Mouse (Mus musculus): ENCODE measurements around the gene Gm10073. TPM values are rescaled to one million over a fixed set of nuclear protein-coding genes. Genes with fewer than 3 reads are reported as not detected.
"Not testable (repeated sequence)": the region's sequence is repeated elsewhere in the genome, so short reads cannot be mapped to it uniquely, and the experiment has no call there.

Gm10073 gene
- polyA plus RNA-seq, 1 experiment from 2014 or later = 7.6 TPM

DNA sequence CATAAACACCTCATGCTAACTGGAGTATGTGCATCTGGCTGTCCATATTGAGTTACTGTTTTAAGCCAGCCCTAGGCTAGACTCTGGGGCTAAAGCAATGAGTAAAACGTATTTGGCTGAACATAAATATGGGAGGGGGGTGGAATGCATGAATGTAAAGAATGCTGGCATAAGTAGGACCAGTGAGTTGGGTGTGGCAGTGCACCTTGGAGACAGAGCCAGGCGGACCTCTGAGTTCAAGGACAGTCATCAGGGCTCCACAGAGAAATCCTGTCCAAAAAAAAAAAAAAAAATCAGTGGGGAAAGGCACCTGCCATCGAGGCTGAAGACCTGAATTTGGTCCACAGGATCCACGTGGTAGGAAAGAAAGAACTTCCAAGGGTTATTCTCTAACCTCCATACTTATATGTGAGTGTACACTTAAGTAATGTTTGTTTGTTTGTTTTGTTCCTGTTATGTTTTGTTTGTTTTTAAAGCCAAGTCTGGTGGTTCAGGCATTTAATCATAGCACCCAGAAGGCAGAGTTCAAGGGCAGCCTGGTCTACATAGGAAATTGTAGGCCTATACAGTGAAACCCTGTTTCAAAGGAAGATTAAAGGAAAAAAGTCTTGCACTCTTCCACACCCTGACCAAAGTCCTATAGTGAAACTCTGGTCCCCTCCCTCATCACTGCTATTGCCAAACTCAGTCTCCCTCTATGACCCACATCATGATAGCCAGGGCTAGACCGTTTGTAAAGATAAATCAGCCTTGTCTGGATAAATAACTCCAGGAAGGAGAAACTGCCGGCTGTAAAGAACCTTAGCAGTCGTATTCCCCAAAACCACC, 36.0 kb upstream of the Gm10073 start:
- peaks cover 49% of the 10 kb centered on the region for H3K27me3 ChIP-seq (ENCODE audit: poor library complexity, severe bottlenecking)
- peaks cover 13% of the 10 kb centered on the region; the same call in 1 of the 2 replicates for H3K4me1 ChIP-seq
- H3K36me3 ChIP-seq (replicated peaks) = no peaks in the 10 kb centered on the region
- H3K27ac ChIP-seq = no peak overlapping the region
- H3K9me3 ChIP-seq = no peaks in the 10 kb centered on the region
- DNase-seq (ENCODE audit: extremely low spot score, low spot score) = no peak
- 84% methylated on average over 7 of the region's 7 CpGs for WGBS
- no peak overlapping the region for H3K4me3 ChIP-seq

GRCm38 (mm10) chr8:106608425-106608824, 35.2 kb upstream of the Gm10073 start:
- no peaks in the 10 kb centered on the region for H3K9me3 ChIP-seq
- H3K4me3 ChIP-seq = no peak overlapping the region
- no peak overlapping the region for H3K27ac ChIP-seq
- no peaks in the 10 kb centered on the region for H3K36me3 ChIP-seq (replicated peaks)
- H3K27me3 ChIP-seq (ENCODE audit: poor library complexity, severe bottlenecking) = peaks cover 58% of the 10 kb centered on the region
- no peak for DNase-seq (ENCODE audit: extremely low spot score, low spot score)
- 59% methylated on average over 3 of the region's 3 CpGs for WGBS
- H3K4me1 ChIP-seq = peaks cover 21% of the 10 kb centered on the region

DNA sequence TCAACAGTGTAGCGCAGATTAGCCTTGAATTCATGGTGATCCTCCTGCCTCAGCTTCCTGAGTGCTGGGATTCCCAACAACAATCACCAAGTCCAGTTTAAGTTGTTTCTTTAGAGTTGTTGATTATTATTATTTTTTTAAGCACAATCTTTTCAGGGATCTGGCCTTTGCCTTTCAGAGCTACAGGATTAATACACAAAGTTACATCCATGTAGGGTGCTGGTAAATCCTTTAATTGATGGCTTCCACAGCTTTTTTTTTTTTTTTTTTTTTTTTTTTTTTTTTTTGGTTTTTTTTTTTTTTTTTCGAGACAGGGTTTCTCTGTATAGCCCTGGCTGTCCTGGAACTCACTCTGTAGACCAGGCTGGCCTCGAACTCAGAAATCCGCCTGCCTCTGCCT, 34.5 kb upstream of the Gm10073 start:
- H3K4me3 ChIP-seq; H3K36me3 ChIP-seq (replicated peaks); DNase-seq (ENCODE audit: extremely low spot score, low spot score); H3K9me3 ChIP-seq; H3K27ac ChIP-seq: not testable (repeated sequence)
- WGBS = 79% methylated on average over 4 of the region's 4 CpGs
- Histone ChIP-seq H3K27me3 (ENCODE audit: poor library complexity, severe bottlenecking) (peaks cover 64% of the 10 kb centered on the region), H3K4me1 (peaks cover 26% of the 10 kb centered on the region)

DNA sequence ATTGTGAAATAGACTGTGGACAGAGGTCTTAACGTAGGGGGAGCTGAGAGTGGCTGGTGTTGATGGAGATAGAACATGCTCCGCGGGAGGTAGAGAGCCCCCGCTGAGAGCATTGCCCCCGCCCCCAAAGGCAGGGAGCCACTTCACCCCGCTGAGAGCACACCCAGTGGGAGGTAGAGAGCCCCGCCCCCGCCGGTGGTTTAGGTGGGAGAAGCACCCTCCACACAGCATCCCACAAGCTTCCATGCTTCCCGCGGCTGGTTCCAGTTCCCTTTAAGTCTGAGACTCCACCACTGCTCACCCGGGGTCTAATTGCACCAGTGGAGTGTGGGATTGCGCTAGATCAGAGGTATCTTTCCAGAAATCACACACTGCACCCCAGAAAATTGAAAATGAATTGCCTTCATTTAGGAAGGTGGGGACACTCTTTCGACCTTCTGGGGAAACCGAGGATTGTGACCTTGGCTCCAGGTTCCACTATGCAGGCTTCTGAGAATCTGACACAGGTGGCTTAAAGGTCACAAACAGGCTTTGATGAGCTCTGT, 33.4 kb upstream of the Gm10073 start:
- H3K36me3 ChIP-seq (replicated peaks) = no peaks in the 10 kb centered on the region
- H3K4me3 ChIP-seq = no peak overlapping the region
- no peak overlapping the region for H3K27ac ChIP-seq
- DNase-seq (ENCODE audit: extremely low spot score, low spot score) = no peak
- H3K4me1 ChIP-seq = peaks cover 20% of the 10 kb centered on the region
- WGBS = 42% methylated on average over 15 of the region's 15 CpGs
- H3K9me3 ChIP-seq = no peaks in the 10 kb centered on the region
- H3K27me3 ChIP-seq (ENCODE audit: poor library complexity, severe bottlenecking) = peaks cover 75% of the 10 kb centered on the region

DNA sequence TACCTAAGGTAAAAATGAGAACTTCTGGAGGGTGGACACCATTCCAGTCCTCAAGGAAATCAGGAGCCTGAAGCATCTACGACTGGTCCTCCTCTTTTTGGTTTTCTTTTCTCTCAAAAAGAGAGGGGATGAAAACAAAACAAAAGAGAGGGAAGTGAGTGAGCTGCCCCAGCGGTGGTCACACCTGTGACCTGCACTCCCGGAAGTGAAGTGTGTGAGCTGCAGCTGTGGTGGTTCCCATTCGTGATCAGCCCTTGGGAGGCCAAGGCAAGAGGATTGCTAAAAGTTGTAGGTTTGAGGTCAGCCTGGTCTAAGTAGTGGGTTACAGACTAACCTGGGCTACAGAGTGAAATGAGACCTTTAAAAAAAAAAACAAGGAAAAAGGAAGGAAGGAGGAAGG, 32.9 kb upstream of the Gm10073 start:
- DNase-seq (ENCODE audit: extremely low spot score, low spot score) = no peak
- H3K4me3 ChIP-seq = no peak overlapping the region
- H3K36me3 ChIP-seq (replicated peaks) = no peaks in the 10 kb centered on the region
- 51% methylated on average over 4 of the region's 4 CpGs for WGBS
- H3K4me1 ChIP-seq = peaks cover 21% of the 10 kb centered on the region
- no peak overlapping the region for H3K27ac ChIP-seq
- H3K27me3 ChIP-seq (ENCODE audit: poor library complexity, severe bottlenecking) = peaks cover 77% of the 10 kb centered on the region
- H3K9me3 ChIP-seq = no peaks in the 10 kb centered on the region

- no peak overlapping the region for H3K4me3 ChIP-seq
- peaks cover 77% of the 10 kb centered on the region for H3K27me3 ChIP-seq (ENCODE audit: poor library complexity, severe bottlenecking)
- no peaks in the 10 kb centered on the region for H3K36me3 ChIP-seq (replicated peaks)
- H3K9me3 ChIP-seq = no peaks in the 10 kb centered on the region
- 74% methylated on average over 7 of the region's 7 CpGs for WGBS
- peaks cover 25% of the 10 kb centered on the region for H3K4me1 ChIP-seq
- no peak overlapping the region for H3K27ac ChIP-seq
- no peak for DNase-seq (ENCODE audit: extremely low spot score, low spot score)
Observed at GRCm38 (mm10) chr8:106605657-106606056, 32.4 kb upstream of the Gm10073 start.

DNA sequence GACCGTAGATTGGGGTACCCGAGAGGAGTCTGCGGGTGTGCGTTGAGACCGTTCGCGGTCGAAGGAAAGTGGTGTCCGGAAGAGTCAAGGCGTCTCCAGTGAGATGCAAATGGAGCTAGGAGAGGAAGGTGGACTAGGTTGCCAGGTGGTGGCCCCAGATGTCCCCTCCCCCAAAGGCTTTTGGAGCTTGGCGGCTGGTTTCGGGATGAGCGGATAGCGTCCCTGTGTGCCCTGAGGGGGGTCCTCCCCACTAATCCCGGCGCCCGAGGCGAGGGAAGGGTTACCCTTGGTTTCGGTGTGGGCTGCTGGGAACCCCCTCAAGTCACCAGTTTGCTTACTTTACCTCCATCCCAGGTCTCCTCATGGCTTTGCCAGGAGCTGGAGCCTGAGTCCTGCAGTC, 30.7 kb upstream of the Gm10073 start:
- Histone ChIP-seq H3K27me3 (ENCODE audit: poor library complexity, severe bottlenecking) (peaks cover 74% of the 10 kb centered on the region), H3K9me3 (no peaks in the 10 kb centered on the region), H3K4me1 (peaks cover 42% of the 10 kb centered on the region), H3K36me3 (replicated peaks) (no peaks in the 10 kb centered on the region), H3K4me3 (peak overlapping the region; percentile 67), H3K27ac (no peak overlapping the region)
- DNase-seq (ENCODE audit: extremely low spot score, low spot score) = peak; percentile 29
- WGBS = under 1% methylated on average over 19 of the region's 19 CpGs

GRCm38 (mm10) chr8:106603131-106603819, 30.0 kb upstream of the Gm10073 start, which contains the start of gene Cdh1:
Gene Cdh1 (plus strand): TSS chr8:106603351.
- WGBS = under 1% methylated on average over 53 of the region's 53 CpGs
- peak within 1 kb of the TSS; percentile 71 for H3K27ac ChIP-seq
- H3K36me3 ChIP-seq (replicated peaks) = no peaks in the 10 kb centered on the region
- H3K4me3 ChIP-seq = peak within 1 kb of the TSS; percentile 67
- peaks cover 42% of the 10 kb centered on the region for H3K4me1 ChIP-seq
- no peaks in the 10 kb centered on the region for H3K9me3 ChIP-seq
- DNase-seq (ENCODE audit: extremely low spot score, low spot score) = peak; percentile 42
- peaks cover 74% of the 10 kb centered on the region for H3K27me3 ChIP-seq (ENCODE audit: poor library complexity, severe bottlenecking)

GRCm38 (mm10) chr8:106599265-106599979, 26.2 kb upstream of the Gm10073 start:
- Histone ChIP-seq H3K4me1 (peaks cover 50% of the 10 kb centered on the region), H3K4me3 (no peak overlapping the region), H3K9me3 (no peaks in the 10 kb centered on the region), H3K27ac (peak overlapping the region; percentile 74), H3K27me3 (ENCODE audit: poor library complexity, severe bottlenecking) (peaks cover 44% of the 10 kb centered on the region), H3K36me3 (replicated peaks) (no peaks in the 10 kb centered on the region)
- DNase-seq (ENCODE audit: extremely low spot score, low spot score) = peak; percentile 33
- 31% methylated on average over 7 of the region's 7 CpGs for WGBS

GRCm38 (mm10) chr8:106597067-106597466, 23.8 kb upstream of the Gm10073 start:
- WGBS = 95% methylated on average over 5 of the region's 5 CpGs
- Histone ChIP-seq H3K36me3 (replicated peaks) (no peaks in the 10 kb centered on the region), H3K4me3 (no peak overlapping the region), H3K27ac (no peak overlapping the region), H3K27me3 (ENCODE audit: poor library complexity, severe bottlenecking) (peaks cover 21% of the 10 kb centered on the region), H3K4me1 (peaks cover 35% of the 10 kb centered on the region), H3K9me3 (no peaks in the 10 kb centered on the region)
- DNase-seq (ENCODE audit: extremely low spot score, low spot score) = no peak

GRCm38 (mm10) chr8:106595623-106596022, 22.4 kb upstream of the Gm10073 start:
- not testable (repeated sequence) for H3K4me3 ChIP-seq; H3K27ac ChIP-seq; H3K9me3 ChIP-seq; H3K36me3 ChIP-seq (replicated peaks); H3K27me3 ChIP-seq (ENCODE audit: poor library complexity, severe bottlenecking); DNase-seq (ENCODE audit: extremely low spot score, low spot score)
- peaks cover 27% of the 10 kb centered on the region for H3K4me1 ChIP-seq
- WGBS = 96% methylated on average over 3 of the region's 3 CpGs

DNA sequence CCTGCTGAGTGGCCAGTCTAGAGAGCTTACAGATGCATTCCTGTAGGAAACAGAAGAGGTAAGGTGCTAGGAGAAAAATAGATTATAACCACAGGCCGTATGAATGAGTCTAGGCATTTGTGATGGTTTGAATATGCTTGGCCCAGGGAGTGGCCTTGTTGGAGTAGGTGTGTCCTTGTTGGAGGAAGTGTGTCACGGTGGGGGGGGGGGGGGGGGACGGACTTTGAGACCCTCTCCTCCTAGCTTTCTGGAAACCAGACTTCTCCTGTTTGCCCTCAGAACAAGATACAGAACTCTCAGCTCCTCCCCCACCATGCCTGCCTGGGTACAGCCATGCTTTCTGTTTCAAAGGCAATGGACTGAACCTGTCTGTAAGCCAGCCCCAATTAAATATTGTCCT, 19.2 kb upstream of the Gm10073 start:
- DNase-seq (ENCODE audit: extremely low spot score, low spot score) = no peak
- Histone ChIP-seq H3K27me3 (ENCODE audit: poor library complexity, severe bottlenecking) (no peaks in the 10 kb centered on the region), H3K27ac (no peak overlapping the region), H3K9me3 (no peaks in the 10 kb centered on the region), H3K4me3 (no peak overlapping the region), H3K36me3 (replicated peaks) (no peaks in the 10 kb centered on the region), H3K4me1 (peaks cover 11% of the 10 kb centered on the region)
- WGBS = 62% methylated on average over 3 of the region's 3 CpGs

Data from forebrain, embryonic 10.5 days (tissue).